Mouse (Mus musculus) left cerebral cortex, adult 9 months (tissue): ENCODE measurements around the gene Jaml.

Source experiments
- DNase-seq, 2 experiments: peaks; one replicate each; pipeline ENCODE4 v3.0.0; 2022; ENCODE audit warnings: low spot score in 2 of 2

Gene Jaml

DNA sequence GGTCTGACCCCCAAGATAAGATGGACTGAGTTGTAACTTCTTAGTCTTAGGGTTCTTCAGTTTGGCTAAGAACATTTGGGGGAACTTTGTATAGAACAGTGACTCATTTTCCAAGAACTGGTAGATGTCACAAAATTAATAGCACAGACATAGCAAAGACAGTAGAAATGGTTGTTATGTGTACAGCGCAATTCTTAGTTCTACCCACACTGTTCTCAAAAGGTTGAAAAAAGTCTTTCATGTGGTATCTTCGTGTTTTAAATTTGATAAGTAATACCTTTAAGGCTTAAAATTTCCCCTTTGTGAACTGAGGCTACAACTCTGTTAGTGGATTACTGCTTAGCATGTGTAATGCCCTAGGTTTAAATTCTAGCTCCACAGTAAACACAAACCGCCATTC, 4.1 kb downstream of the Jaml start:
- no peak for DNase-seq

GRCm38 (mm10) chr9:45084556-45084955, 5.6 kb downstream of the Jaml start:
- no peak for DNase-seq

GRCm38 (mm10) chr9:45085741-45086690, 7.0 kb downstream of the Jaml start:
- DNase-seq = no peak

DNA sequence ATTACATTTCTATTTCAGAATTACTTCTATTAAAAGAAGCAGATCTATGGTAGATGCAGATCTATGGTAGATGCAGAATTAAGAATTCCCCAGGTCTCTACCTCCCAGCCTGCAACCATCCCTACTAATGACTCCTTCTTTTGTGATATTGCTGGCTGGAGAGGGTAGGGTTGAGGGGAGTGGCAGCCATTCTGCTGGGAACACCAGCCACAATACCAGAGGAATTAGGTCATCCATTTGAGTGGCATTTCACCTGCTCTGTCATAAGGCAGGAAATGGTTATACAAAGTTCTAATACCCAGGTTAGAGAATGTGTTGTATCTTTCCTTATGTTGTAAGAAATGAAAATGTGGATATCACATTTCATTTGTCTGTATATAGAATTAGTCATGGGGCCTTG, 9.1 kb downstream of the Jaml start:
- DNase-seq = no peak

- no peak for DNase-seq
These were observed 11.8 kb downstream of the Jaml start for GRCm38 (mm10) chr9:45090811-45091210.

DNA sequence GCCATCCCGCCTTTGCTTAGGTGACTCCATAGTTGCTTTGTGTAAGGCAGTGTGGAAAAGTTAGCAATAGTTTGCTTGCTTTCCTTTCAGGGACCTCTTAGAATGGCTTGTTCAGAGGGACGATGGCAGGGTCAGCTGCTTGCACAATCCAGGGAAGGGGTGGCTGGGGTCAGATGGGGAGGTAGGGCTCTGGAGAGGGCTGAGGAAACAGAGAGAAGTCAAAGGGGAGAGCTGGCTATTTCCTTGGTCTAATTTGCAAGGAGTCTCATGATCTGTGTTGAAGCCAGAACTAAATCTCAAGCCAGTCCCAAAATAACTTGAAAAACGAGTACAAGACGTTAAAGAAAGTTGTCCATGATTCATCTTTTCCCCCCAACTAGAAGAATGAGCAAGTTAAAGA, 13.7 kb downstream of the Jaml start:
- no peak for DNase-seq

DNA sequence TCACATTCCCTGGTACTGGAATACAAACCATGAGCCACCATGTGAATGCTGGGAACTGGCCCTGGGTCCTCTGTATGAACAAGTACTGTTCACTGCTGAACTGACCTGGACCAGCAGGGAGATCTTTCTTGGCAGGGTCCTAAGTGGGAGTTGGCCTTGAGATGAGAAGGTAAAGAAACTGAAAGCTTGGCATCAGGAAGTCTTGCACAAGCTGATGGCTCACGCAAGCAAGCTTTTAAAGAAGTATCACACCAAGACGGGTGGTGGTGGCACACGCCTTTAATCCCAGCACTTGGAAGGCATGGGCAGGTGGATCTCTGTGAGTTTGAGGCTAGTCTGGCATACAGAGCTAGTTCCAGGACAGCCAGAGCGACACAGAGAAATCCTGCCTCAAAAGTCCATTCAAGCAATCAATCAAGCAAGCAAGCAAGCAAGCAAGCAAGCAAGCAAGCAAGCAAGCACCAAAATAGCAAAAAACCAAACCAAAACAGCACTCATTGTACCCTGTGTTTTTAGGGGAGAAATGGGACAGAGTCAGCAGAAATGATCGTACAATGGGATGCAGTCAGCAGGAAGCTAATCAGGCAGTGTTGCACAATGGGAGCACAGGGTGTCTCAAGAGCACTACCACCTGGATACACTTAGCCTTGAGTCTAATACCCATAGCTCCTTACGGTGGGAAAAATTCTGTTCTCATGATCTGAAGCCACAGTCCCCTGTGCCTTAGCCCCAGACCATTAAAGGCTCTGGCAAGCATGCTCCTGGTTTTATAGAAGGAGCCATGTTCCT, 16.4 kb downstream of the Jaml start:
- DNase-seq = no peak

GRCm38 (mm10) chr9:45097877-45098276, 18.9 kb downstream of the Jaml start:
- no peak for DNase-seq

- no peak for DNase-seq
These were observed 19.4 kb downstream of the Jaml start for GRCm38 (mm10) chr9:45098426-45098825.

GRCm38 (mm10) chr9:45102528-45102927, 23.5 kb downstream of the Jaml start:
- no peak for DNase-seq

DNA sequence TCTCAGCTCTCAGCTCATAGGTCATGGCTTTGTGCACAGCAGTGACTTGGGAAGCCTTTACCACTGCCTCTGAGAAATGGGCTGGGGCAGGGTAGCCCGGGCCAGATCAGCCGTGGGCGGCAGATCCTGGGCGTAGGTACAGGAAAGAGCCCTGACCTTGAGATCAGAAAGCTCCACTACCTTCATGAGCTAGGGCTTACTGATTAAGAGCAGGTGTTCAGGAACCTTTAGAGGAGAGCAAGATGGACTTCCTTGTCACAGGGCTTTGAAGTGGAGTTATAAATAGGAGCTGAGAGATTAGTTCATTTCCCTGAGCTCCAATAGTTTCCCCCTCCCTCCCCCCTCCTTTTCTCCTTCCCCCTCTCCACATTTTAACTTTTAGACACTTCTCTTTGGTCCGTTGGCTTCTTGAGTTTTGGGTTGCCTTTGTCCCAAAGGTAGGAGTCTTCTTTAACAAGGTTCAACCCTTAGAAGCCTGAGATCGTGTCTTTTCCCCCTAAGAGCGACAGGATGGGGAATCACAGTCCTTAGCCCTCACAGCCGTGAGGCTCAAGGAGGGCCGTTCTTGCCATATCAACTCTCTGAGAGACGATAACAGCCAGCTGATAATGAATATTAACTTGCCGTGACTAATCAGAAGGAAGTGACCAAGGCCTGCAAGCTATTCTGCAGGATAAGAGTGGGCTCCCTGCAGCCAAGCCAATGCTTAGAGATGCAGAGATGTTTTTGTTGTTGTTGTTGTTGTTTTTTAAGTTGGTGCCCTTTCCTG, 24.4 kb downstream of the Jaml start:
- no peak for DNase-seq

GRCm38 (mm10) chr9:45105596-45106374, 26.8 kb downstream of the Jaml start:
- DNase-seq = no peak

DNA sequence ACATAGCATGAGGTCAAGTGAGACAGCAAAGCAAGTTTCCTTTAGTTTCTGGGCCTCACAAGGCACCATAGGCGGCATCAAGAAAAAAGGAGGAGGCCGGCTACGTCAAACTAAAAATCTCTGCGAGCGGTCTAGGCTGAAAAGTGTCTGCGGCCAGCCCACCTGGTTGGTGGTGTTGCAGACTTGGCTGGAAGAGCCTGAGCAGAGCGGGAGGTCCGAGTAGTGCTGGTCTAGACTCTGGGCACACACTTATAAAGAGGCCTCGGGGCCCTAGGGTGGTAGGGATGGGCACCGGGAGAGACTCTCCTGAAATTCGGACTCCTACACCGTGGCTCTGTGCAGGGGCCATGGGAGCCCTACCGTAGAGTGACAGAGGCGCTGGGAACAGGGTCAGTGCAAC, 36.7 kb downstream of the Jaml start:
- DNase-seq = peak in 1 of 2 experiments; percentile 70

GRCm38 (mm10) chr9:45116819-45117218, 37.8 kb downstream of the Jaml start:
- DNase-seq = no peak

DNA sequence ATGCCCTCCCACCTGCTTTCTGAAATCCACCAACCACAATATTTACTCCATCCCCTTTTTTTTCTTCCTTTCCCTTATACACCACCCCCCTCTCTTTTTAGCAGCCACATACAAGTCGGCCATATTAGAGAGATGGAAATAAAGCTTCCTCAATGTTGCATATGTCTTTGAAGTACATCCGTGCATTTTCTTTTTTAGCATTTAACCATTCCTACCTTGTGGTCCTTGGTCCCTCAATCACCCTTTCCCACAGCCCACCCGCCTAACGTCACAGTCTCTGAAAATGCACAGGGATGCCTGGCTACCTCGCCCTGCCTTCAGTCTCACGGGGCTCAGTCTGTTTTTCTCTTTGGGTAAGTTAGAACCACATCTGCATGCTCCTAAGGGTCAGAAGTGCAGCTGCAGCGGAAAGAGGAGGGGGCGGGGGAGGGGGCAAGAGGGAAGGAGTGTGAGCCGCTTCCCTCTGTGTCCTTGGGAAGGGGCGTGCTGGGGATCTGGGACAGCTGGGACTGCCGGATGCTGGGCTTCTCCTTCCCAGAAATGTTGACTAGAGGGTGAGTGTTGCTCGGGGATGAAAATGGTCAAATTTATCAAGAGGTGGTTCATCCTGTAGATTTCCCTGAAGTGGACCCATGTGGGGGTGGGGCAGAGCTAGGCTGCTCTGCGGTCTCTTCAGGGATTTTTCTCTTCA, 38.9 kb downstream of the Jaml start, which contains the start of gene Scn2b:
Scn2b (plus strand) TSS at position 42 of the 691 bp plus-strand sequence.
- no peak for DNase-seq

DNA sequence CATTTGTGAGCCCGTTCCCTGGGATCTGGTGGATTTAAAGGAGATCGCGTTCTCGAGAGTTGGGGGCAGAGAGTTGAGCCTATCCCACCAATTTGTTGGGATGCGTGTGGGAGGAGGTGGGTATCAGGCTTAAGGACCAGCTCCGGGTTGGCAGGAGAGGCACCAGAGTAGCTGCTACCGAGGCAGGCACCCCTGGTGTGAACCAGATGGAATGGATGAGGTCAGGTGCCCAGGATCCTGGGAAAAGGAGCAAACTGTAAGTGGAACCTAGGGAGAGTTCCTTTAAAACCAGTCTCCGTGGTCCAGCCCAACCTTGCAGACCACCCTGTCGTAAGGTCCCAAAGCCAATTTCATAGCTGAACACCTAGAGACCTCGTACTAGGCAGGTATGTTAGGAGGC, 39.6 kb downstream of the Jaml start:
- DNase-seq = no peak

- DNase-seq = no peak
These were observed 40.5 kb downstream of the Jaml start for GRCm38 (mm10) chr9:45119316-45119953.

- DNase-seq = no peak
These were observed 41.1 kb downstream of the Jaml start for GRCm38 (mm10) chr9:45119954-45120530.

GRCm38 (mm10) chr9:45120567-45120966, 41.6 kb downstream of the Jaml start:
- no peak for DNase-seq

GRCm38 (mm10) chr9:45121001-45121400, 42.0 kb downstream of the Jaml start:
- peak in 1 of 2 experiments; percentile 50 for DNase-seq
